Mouse (Mus musculus) thymus, adult 2 months (tissue): ENCODE data around the gene Fbxw7. TPM values are rescaled to one million over a fixed set of nuclear protein-coding genes. Genes with fewer than 3 reads are reported as not detected.

Experiments
- DNase-seq: peaks from one replicate; pipeline ENCODE4 v3.0.0; 2021
- H3K27ac ChIP-seq: fragments of 200-500 bp; 2 replicates; pipeline ENCODE4 v1.5.1; 2012; ENCODE audit warnings: low read length, control low read depth; ENCODE audit not compliant: control insufficient read depth, insufficient read depth
- H3K27me3 ChIP-seq: fragments of 200-500 bp; 2 replicates; pipeline ENCODE4 v1.6.1; 2012; ENCODE audit warnings: mild to moderate bottlenecking, low read length, moderate library complexity, mixed read lengths; ENCODE audit not compliant: control insufficient read depth, insufficient read depth
- H3K36me3 ChIP-seq: fragments of 200-500 bp; 2 replicates; pipeline ENCODE4 v1.6.1; 2012; ENCODE audit warnings: mild to moderate bottlenecking, low read length, moderate library complexity; ENCODE audit not compliant: control insufficient read depth, insufficient read depth
- H3K4me1 ChIP-seq: fragments of 200-500 bp; replicated peaks from 2 replicates; pipeline ENCODE4 v1.6.1; 2012; ENCODE audit warnings: low read length; ENCODE audit not compliant: control insufficient read depth, insufficient read depth
- H3K4me3 ChIP-seq: fragments of 200-500 bp; 2 replicates; pipeline ENCODE4 v1.5.1; 2012; ENCODE audit warnings: mild to moderate bottlenecking, low read length, control low read depth, moderate library complexity; ENCODE audit not compliant: control insufficient read depth, insufficient read depth
- CTCF ChIP-seq: fragments of 200-500 bp; IDR thresholded peaks from 2 replicates; pipeline ENCODE4 v1.5.1; 2012; ENCODE audit warnings: mild to moderate bottlenecking, control low read depth, low read length, moderate library complexity, borderline replicate concordance; ENCODE audit not compliant: control insufficient read depth, poor library complexity, insufficient read depth; ENCODE audit errors: extremely low read depth
- POLR2A ChIP-seq: fragments of 200-500 bp; IDR thresholded peaks from 2 replicates; pipeline ENCODE4 v1.6.1; 2012; ENCODE audit warnings: mild to moderate bottlenecking, low read length, control low read depth, moderate library complexity; ENCODE audit not compliant: control insufficient read depth, poor library complexity, insufficient read depth; ENCODE audit errors: extremely low read depth
- WGBS: fragments of 180-500 bp; shearing (Covaris S2); methylation state at CpG from one replicate; pipeline ENCODE4 v1.1.7; 2018; 5-methylcytosine and 5-hydroxymethylcytosine counted together
- polyA plus RNA-seq: library from polyadenylated mRNA; depleted of rRNA; stranded (reverse); fragments of >200 nt; gene quantifications from 2 replicates; pipeline ENCODE4 v1.2.3, GENCODE M21; 2012

The Fbxw7 gene
- polyA plus RNA-seq, 1 experiment = 8.3 TPM

- 46% methylated on average over 1 of the region's 1 CpGs for WGBS
- Histone ChIP-seq H3K36me3 (no peaks in the 10 kb centered on the region; the same call in 1 of the 2 replicates), H3K4me1 (no peaks in the 10 kb centered on the region), H3K4me3 (no peak overlapping the region), H3K27ac (no peak overlapping the region), H3K27me3 (no peaks in the 10 kb centered on the region)
- no peak for DNase-seq
- no peak for TF ChIP-seq CTCF
- no peak for TF ChIP-seq POLR2A
These were observed 52.9 kb downstream of the Fbxw7 start for GRCm38 (mm10) chr3:84867991-84868390.

GRCm38 (mm10) chr3:84870126-84870525 lies 55.1 kb downstream of the Fbxw7 start:
- no peak for DNase-seq
- Histone ChIP-seq H3K4me3 (no peak overlapping the region), H3K36me3 (no peaks in the 10 kb centered on the region; the same call in 1 of the 2 replicates), H3K27ac (no peak overlapping the region), H3K27me3 (no peaks in the 10 kb centered on the region), H3K4me1 (no peaks in the 10 kb centered on the region)
- TF ChIP-seq CTCF = no peak

- no peaks in the 10 kb centered on the region for H3K36me3 ChIP-seq
- 98% methylated on average over 9 of the region's 9 CpGs for whole genome bisulfite sequencing
- no peaks in the 10 kb centered on the region for H3K27me3 ChIP-seq
- no peaks in the 10 kb centered on the region for H3K4me1 ChIP-seq
- no peak for TF ChIP-seq CTCF
- no peak for TF ChIP-seq POLR2A
- no peak overlapping the region for H3K4me3 ChIP-seq
- no peak for DNase-seq
- H3K27ac ChIP-seq = no peak overlapping the region
These were observed 60.2 kb downstream of the Fbxw7 start for GRCm38 (mm10) chr3:84875306-84875705.

- H3K4me1 ChIP-seq = no peaks in the 10 kb centered on the region
- no peaks in the 10 kb centered on the region for H3K36me3 ChIP-seq
- H3K27ac ChIP-seq = no peak overlapping the region
- H3K27me3 ChIP-seq = no peaks in the 10 kb centered on the region
- DNase-seq = no peak
- no peak overlapping the region for H3K4me3 ChIP-seq
- WGBS = 96% methylated on average over 4 of the region's 4 CpGs
- TF ChIP-seq CTCF = no peak
These were observed 61.1 kb downstream of the Fbxw7 start for GRCm38 (mm10) chr3:84876211-84876610.

GRCm38 (mm10) chr3:84883817-84884483 lies 68.9 kb downstream of the Fbxw7 start:
- TF ChIP-seq POLR2A (no peak), CTCF (no peak)
- 28% methylated on average over 11 of the region's 11 CpGs for WGBS
- no peak overlapping the region for H3K4me3 ChIP-seq
- no peaks in the 10 kb centered on the region for H3K36me3 ChIP-seq
- no peak overlapping the region for H3K27ac ChIP-seq
- peak; percentile 34 for DNase-seq
- H3K27me3 ChIP-seq = no peaks in the 10 kb centered on the region
- peaks cover 6% of the 10 kb centered on the region; the same call in 1 of the 2 replicates for H3K4me1 ChIP-seq

- no peak overlapping the region for H3K4me3 ChIP-seq
- H3K4me1 ChIP-seq = no peaks in the 10 kb centered on the region
- H3K27ac ChIP-seq = no peak overlapping the region
- peak; percentile 16 for DNase-seq
- 68% methylated on average over 1 of the region's 1 CpGs for WGBS
- no peaks in the 10 kb centered on the region for H3K36me3 ChIP-seq
- no peaks in the 10 kb centered on the region for H3K27me3 ChIP-seq
- TF ChIP-seq POLR2A = no peak
- TF ChIP-seq CTCF = no peak
These were observed 74.6 kb downstream of the Fbxw7 start for GRCm38 (mm10) chr3:84889648-84890047.

GRCm38 (mm10) chr3:84890983-84891382 lies 75.9 kb downstream of the Fbxw7 start:
- H3K4me1 ChIP-seq = no peaks in the 10 kb centered on the region
- H3K27me3 ChIP-seq = no peaks in the 10 kb centered on the region
- 98% methylated on average over 5 of the region's 5 CpGs for WGBS
- H3K27ac ChIP-seq = no peak overlapping the region
- H3K4me3 ChIP-seq = no peak overlapping the region
- TF ChIP-seq POLR2A = no peak
- TF ChIP-seq CTCF = no peak
- DNase-seq = no peak
- no peaks in the 10 kb centered on the region for H3K36me3 ChIP-seq
